Mouse (Mus musculus) lung, postnatal 36 days (tissue): ENCODE results near the gene Msi2.

Experiments
- DNase-seq: peaks from one replicate; pipeline ENCODE4 v3.0.0; 2022; ENCODE audit warnings: mixed read lengths

Gene Msi2

GRCm38 (mm10) chr11:88634627-88635026, 83.7 kb downstream of the Msi2 start:
- peak; percentile 81 for DNase-seq

GRCm38 (mm10) chr11:88631932-88632230, 86.4 kb downstream of the Msi2 start:
- no peak for DNase-seq

- no peak for DNase-seq
These were observed 87.0 kb downstream of the Msi2 start for GRCm38 (mm10) chr11:88631084-88631931.

GRCm38 (mm10) chr11:88629619-88630018, 88.7 kb downstream of the Msi2 start:
- DNase-seq: no peak

GRCm38 (mm10) chr11:88629165-88629564, 89.1 kb downstream of the Msi2 start:
- DNase-seq: no peak

- DNase-seq: no peak
These were observed 89.6 kb downstream of the Msi2 start for GRCm38 (mm10) chr11:88628676-88629075.

- DNase-seq: no peak
These were observed 91.0 kb downstream of the Msi2 start for GRCm38 (mm10) chr11:88627327-88627726.

- DNase-seq: no peak
These were observed 91.7 kb downstream of the Msi2 start for GRCm38 (mm10) chr11:88626576-88626975.

GRCm38 (mm10) chr11:88626061-88626460, 92.3 kb downstream of the Msi2 start:
- no peak for DNase-seq

- no peak for DNase-seq
These were observed 93.2 kb downstream of the Msi2 start for GRCm38 (mm10) chr11:88625063-88625462.

- no peak for DNase-seq
These were observed 93.7 kb downstream of the Msi2 start for GRCm38 (mm10) chr11:88624627-88625026.

GRCm38 (mm10) chr11:88623671-88624070, 94.6 kb downstream of the Msi2 start:
- no peak for DNase-seq

GRCm38 (mm10) chr11:88622496-88622895, 95.8 kb downstream of the Msi2 start:
- no peak for DNase-seq

GRCm38 (mm10) chr11:88621789-88622188, 96.5 kb downstream of the Msi2 start:
- no peak for DNase-seq

GRCm38 (mm10) chr11:88620158-88620973, 97.9 kb downstream of the Msi2 start:
- DNase-seq: peak; percentile 82

- no peak for DNase-seq
These were observed 98.7 kb downstream of the Msi2 start for GRCm38 (mm10) chr11:88619468-88620157.

GRCm38 (mm10) chr11:88618732-88619309, 99.5 kb downstream of the Msi2 start:
- DNase-seq: peak; percentile 81

GRCm38 (mm10) chr11:88618005-88618501, 100.3 kb downstream of the Msi2 start:
- peak; percentile 76 for DNase-seq

GRCm38 (mm10) chr11:88617380-88617779, 100.9 kb downstream of the Msi2 start:
- no peak for DNase-seq

GRCm38 (mm10) chr11:88614527-88615305, 103.6 kb downstream of the Msi2 start:
- peak; percentile 60 for DNase-seq

- peak; percentile 71 for DNase-seq
These were observed 104.4 kb downstream of the Msi2 start for GRCm38 (mm10) chr11:88613771-88614526.
